Mouse (Mus musculus) lung, postnatal 25 days (tissue): Measurements from ENCODE around the gene Fbln1.
"Not testable (repeated sequence)": the region's sequence is repeated elsewhere in the genome, so short reads cannot be mapped to it uniquely, and the experiment has no call there.

Source experiments
- DNase-seq: peaks from one replicate; pipeline ENCODE4 v3.0.0; 2022; ENCODE audit warnings: low spot score

Gene Fbln1

DNA sequence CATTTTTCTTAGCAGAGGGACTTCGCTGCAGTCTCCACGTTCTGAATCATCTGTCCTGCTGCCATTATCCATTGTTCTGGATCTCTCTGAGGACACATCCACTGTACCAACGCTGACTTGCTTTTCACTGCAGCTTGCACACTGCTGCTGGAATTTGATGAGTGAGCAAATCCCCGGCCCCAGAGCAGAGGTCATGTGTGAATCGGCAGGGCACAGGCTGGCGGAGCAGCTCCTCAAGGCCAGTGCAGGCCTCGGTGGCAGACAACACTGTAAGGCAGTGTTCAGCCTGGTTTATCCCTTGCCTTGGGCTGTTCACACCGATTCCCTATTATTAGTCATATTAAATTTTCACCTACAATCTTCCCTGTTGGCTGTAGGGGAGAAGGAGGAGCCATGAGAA lies 89.8 kb downstream of the Fbln1 start:
- DNase-seq, result no peak

DNA sequence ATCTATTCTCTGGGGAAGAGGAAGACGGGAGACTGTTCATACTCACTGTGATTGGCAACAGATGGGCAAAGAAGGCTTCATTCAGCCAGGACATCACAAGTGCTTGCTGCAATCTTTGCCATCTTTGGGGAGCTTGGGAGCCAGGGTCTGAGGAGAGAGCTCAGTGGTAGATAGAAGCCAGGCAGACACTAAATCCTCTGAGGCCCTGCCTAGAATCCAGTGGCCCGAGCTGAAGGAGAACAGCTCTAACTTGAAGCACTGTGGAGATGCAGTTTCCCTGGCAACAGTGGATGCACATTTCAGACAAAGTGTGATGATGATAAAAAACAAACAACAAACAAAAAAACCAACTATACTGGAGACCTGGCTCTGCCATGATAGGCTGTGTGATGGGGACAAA lies 90.2 kb downstream of the Fbln1 start:
- DNase-seq, result no peak

DNA sequence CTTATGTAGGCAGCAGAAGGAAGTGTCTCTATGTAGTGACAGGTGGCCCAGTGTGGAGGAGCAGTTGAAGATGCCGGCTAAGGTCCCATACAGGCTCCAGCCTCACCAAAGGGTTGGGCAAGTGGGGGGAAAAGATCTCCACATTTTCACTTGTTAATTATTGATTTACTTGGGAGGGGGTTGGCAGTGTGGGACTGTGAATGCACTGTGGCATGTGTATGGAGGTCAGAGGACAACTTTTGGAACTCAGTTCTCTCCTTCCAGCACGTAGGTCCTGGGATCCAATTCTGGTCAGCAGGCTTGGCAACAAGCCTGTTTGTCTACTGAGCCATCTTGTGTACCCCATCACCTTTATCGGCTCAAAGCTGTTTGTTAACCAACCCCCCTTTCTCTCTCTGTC lies 90.8 kb downstream of the Fbln1 start:
- no peak for DNase-seq

DNA sequence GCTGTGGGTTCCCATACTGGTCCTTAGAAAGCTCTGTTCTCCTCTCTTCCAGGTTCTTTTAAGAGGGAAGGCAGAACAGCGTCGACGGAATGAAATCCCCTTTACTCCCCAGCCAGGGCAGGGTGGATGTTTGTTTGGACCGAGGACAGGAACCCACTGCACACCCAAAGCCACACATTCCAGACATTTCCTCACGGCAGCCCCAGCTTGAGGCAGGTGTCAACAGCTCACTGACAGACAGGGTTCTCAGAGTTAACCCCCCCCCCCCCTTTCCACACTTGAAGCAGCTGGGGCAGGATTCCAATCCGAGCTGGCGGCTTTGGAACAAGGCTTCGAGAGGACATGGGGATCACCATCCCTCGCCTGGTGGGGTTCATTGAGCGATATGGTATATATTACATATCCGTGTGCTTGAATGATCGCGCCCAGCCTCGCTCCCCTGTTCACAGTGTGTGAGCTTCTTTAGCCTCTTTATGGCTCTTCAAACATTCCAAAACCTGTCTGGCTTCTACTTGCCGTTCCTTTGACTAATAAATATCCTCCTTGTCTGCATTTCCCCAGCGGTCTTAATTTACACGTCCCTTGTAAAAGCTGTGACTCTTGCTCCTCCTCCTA lies 92.5 kb downstream of the Fbln1 start:
- DNase-seq, result no peak

DNA sequence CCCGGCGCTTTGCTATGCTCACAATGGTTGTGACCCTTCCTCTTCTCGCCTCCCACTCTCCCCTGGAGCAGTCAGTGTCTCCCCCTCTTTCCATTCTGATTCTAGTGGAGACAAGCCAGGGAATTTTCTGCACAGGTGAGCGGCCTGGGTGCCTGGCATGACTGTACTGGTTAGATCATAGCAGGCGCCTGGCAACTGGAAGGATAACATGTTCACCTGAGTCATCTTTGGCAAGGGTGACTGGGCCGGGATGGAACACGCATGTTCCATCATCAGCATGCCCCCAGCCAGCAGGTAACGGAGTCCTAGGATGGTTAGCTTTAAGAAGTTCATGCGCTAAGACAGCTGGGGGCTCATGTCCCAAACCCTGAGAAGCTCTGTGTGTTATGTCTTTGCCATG lies 93.2 kb downstream of the Fbln1 start:
- no peak for DNase-seq

DNA sequence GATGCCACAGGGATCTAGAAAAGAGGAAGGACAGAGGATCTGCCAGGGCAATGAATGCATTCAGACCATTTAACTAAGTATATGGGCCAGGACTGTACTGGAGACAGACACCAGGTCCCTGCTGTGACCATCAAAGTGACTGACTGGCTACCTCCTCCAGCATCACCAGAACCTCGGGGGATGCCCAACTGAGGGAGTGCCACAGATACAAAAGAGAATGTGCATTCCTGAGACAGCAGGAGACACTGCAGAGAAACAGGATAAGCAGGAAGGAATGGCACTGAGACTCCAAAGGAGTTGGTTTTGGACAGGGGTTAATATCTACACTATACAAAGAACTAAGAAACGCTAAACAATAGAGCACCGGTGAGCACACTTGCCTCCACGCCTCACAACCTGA lies 97.5 kb downstream of the Fbln1 start:
- no peak for DNase-seq

DNA sequence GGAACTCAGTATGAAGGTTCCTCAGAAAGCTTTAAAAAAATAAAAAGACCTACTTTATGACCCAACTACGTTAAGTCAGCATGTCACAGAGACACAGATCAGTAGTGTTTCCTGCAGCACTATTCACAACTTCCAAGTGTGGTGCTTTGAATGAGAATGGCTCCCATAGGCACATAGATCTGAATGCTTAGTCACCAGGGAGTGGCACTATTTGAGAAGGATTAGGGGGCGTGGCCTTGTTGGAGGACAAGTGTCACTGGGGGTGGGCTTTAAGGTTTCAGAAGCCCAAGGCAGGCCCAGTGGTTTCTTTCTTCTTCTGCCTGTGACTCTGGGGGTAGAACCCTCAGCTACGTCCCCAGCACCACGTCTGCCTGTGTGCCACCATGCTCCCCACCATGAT lies 98.2 kb downstream of the Fbln1 start:
- DNase-seq, result no peak

DNA sequence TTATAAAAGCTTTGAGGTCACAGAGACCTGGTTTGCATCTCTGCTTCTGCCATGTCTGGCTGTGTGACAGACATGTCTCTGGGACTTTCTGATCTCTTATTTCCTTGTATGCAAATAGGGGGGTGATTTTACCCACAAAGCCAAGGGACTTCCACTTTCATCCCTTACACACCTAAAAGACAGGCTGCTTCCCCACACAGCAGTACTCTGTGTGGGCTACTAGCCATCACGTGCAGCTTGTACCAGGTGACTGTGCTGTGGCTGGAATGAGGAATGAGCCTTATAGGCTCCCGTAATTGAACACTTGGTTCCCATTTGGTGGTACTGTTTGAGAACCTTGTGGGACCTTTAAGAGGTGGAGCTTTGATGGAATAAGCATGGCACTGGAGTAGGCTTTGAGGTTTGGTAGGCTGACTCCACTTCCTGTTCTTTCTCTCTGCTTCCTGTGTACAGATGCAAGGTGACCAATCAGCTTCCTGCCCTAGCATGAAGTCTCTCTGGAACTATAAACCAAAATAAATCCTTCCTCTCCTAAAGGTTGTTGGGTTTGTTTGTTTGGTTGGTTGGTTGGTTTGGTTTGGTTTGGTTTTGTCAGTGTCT lies 101.4 kb downstream of the Fbln1 start:
- DNase-seq, result no peak

DNA sequence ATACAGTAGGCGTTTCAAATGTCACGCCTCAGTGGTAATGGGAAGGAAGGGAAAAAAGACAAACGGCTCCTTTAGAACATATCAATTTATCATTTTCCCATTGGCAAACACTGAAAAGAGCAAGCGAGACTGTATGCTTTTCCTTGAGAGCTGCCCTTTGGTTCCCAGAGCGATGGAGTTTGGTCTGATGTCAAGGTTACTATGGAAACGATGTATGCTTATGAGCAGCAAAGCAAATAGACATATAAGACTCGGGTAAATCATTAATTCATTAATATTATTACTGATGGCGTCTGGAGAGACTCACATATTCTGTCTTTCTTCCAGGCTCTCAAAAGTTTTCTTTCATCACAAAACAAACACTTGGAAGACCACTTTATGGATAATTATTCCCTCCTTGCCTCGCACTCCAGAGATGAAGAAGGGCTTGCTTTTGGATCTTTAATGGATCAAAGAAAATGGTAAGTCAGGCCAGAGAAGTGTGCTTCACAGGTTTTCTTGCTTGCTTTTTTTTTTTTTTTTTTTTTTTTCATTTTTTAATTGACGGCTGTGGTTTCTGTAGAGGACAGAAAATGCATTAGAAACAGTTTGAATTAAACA lies 105.4 kb downstream of the Fbln1 start:
- peak; percentile 51 for DNase-seq

DNA sequence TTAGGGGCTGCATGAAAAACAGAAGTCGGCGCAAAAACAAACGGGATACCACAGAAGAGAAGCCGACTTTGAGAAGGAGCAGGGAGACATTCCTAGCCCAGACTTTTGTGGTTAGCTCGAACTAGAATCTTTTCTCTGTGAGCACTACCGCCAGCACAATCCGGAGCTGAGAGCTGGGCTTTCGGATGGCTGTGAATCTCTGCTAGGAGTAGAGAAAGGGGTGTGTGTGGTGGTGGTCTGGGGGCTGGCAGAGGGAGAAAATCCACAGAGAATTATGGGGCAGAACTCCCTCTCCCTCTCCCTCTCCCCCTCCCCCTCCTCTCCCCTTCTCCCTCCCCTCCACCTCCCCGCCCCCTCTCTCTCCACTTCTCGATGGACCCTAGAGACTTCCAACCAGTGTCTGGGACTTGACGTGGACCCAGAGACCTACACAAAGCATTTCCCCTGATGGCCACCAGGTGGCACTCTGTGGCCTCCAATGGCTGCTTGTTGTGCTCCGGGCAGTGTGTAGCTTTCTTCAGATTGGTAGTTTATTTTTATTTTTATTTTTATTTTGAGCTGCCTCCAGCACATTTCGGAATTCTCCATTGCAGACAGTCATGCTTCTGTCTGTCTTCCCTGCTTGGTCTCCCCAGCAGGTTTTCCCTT lies 109.8 kb downstream of the Fbln1 start:
- peak; percentile 73 for DNase-seq

DNA sequence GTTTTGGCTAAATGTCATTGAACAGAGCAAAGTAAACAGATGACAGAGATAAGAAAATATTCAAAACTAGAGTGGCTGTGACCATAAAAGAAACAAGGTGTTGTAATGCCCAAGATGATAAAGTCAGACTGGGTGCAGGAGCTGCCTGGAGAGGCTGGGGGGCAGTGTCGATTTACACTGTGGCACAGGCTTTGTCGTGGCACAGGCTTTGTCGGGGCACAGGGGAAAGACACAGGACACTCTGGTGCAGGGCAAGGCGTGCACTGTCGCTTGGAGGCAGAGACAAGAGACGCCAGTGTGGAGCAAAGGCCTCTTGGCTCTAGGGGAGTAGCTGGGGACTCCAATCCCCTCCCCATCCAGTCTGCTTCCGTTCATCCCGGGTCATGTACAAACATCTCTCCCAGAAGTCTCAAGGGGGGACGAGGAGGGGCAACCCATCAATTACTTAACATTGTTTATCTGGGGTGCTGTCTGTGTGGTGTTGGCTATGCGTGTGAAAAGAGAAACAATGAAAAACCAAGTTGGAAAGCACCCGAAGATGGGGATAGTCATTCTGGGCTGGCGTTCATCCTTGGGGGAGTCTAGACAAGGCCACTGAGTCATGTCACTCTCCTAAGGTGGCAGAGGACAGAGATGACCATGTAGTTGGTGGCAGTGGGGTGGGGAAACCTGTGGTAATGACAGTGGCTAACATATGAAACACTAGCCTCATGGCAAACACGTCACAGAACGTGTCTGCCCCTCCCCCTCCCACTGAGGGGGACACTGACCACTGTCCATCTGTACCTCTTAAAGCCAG lies 110.8 kb downstream of the Fbln1 start:
- peak; percentile 34 for DNase-seq

DNA sequence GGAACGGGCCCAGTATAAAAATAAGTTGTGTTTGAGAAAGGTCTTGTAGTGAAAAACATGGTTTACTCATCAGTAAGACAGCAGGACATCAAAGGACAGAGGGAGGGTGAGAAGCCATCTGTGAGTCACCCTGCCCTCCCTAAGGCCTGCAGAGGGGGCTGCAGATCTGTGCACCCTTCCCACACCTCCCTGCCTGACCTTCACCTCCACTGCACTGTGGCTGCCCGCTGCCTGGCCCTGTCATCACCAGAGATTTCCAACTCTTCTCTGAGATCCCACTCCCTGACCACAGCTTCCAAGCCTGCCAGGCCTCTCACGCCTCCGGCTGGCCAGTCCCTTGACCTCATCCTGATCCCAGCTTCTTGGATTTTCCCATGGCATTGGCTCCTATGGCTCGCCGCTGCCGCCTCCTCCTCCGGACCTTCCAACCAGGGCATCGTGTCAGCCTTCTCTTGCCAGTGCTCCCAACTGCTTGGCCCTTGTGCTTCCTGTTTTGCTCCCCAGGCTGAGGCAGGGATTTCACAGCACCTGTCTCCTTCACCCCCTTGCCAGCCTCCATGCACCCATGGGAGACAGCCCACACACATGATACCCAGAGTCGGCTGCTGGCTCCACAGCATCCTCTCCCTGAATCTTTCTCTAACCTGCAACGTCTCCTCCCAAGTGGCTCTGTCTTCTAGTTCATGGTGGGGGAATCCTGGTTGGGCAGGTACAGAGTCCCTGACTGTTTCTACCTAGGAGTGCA lies 114.3 kb downstream of the Fbln1 start:
- DNase-seq, result no peak

DNA sequence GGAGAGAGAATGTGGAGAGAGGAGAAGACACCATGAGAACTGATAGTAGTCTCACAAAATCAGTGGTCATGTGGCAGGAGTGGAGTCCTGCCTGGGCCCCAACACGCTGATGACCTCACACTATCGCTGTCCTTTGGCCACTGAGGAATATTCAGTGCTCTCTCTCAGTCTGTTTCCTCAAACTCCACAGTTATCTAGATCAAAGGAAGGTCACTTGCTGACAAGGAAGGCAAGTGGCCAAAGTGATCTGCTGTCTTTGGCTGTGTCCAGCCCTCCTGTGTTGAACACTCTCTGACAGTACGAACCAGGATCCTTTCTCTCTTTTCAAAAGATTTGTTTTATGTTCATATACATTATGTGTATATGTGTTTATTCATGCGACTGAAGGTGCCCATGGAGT lies 117.5 kb downstream of the Fbln1 start:
- DNase-seq, result no peak

DNA sequence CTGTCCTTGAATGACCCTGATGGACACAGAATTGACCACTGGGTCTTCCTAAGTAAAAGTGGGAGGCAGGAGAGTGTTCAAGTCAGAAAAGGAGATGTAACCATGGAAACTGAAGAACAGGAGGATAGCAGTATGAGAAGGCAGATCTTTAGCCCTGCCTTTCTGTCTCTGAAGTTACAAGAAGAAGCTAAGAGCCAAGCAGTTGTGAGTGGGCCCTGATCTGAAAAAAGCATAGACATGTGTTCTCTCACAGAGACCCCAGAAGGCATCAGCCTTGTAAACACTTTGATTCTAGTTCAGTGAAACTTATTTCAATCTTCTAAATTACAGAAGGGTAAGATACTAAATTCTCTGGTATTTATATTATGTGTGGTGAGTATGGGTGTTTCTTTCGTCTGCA lies 118.7 kb downstream of the Fbln1 start:
- no peak for DNase-seq

DNA sequence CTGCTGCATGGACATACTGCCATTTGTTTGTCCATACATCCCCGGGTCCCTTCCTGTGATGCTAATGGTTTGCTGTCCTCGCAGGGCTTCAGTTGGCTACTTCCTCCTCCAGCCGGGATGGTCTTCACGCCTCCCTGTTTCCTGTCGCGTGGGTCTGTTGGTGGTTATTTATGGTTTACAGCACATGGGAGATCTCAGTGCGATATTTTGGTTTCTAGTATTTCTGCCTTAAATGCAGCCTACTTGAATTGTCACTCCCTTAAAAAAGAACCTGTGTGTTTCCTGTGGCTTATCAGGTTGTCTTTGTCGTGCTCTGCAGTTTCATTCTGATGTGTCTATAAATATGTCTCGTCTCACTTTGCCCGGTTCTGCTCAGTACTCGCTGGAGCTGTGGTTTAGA lies 122.1 kb downstream of the Fbln1 start:
- DNase-seq, result no peak

DNA sequence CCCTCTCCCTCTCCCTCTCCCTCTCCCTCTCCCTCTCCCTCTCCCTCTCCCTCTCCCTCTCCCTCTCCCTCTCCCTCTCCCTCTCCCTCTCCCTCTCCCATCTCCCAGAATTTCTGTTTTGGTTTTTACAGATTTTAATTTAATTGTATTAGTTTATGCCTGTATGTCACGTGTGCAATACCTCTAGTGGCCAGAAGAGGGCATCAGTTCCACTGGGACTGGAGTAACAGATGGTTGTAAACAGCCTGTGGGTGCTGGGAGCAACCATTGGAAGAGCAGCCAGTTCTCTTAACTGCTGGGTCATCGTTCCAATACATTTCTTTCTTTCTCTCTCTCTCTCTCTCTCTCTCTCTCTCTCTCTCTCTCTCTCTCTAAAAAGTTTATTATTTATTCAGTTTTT lies 122.7 kb downstream of the Fbln1 start:
- not testable (repeated sequence) for DNase-seq

DNA sequence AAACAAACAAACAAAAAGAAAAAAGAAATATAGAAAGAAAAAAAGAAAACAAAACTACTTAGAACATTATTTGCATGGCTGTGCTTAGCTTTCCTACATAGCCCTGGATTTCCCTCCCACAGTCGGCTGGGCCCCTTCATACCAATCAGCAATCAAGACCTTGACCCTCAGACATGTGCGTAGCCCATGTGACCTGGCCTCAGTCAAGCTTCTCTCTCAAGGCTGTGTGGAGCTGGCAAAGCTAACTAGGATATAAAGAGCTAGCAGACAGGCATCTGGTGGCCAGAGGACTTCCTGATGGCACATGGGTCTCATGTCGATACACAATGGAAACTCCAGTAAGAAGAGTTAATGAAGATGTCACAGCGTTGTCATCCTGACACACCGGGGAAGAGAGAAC lies 123.3 kb downstream of the Fbln1 start:
- DNase-seq, result no peak

DNA sequence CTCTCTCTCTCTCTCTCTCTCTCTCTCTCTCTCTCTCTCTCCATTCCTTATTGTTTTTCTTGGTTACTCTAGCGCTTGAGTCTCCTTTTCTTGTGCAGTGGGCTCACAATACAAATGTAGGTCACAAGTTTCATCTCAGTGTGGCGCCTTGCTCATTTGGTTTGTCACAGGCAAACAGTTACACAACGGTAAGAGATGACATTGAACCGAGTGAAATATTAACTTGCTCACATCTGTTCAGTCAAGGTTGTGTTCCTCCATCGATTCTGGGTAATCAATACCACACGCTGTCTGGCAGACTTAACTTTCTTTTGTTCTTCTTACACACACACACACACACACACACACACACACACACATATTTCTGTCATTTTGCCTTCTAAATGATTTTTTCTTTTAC lies 124.3 kb downstream of the Fbln1 start:
- no peak for DNase-seq

DNA sequence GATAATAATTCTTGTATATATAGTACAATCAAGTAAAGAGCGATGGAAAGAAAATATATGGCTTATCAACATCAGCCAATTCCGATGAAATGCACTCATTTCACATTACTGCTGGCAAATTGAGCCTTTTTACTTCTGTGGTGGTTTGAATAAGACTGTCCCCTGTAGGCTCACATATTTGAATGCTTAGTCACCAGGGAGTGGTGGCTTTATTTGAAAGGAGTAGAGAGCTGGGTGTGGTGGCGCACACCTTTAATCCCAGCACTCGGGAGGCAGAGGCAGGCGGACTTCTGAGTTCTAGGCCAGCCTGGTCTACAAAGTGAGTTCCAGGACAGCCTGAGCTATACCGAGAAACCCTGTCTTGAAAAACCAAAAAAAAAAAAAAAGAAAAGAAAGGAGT lies 127.8 kb downstream of the Fbln1 start:
- not testable (repeated sequence) for DNase-seq

DNA sequence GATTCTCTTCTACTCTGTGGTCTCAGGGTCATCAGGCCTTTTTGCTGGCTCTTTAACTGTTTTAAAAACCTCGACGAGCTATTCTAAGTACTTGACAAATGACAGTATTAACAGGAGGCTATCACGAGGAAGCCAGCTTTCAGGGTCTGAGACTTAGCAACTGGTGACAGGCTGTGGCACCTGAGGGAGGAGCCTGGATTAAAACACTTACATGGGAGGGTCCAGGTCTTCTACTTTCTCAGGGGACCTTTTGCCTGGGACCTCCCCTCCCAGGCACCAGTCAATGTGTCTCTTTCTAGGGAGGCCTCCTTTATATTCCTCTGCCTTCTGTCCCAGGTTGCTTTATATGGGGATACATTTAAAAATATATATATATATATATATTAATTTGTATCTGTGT lies 128.5 kb downstream of the Fbln1 start:
- no peak for DNase-seq

DNA sequence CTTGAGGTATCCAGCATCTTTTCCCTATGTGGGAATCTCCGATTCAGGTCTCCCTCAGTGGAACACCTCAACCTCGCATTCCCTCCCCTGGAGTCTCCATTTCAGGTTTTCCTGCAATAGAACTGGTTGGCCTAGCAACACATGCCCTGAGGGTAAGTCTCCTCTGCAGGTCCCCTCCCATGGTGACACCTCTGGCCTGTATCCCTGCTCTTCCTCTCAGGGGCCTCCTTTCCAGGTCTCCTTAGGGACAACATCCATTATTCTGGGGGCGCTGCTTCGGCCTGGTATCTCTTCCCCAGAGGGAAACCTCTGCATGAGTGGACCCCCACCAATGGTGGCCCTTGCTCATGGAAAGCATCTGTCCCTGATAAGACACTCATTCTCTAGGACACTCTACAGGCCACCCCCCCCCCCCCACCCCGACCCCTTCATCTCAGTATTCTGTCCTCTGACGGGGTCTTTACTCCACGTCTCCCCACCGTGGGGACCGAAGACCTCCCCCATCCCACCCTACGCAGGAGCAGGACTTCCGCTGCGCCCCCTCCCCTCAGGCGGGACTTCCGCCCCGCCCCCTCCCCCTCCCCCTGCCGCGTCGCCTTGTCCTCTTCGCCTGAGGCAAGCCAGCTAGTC lies 130.0 kb downstream of the Fbln1 start, which contains the start of gene Atxn10:
TSS of gene Atxn10 (plus strand) at position 575 of the 630 bp plus-strand sequence.
- no peak for DNase-seq
